Mouse (Mus musculus) MEL (cell line): ENCODE measurements at regions not wholly inside any gene's neighbourhood (a gene's known extent, or its start where the extent isn't known, plus 50 kb on each side); places are given as distances from the start of the nearest gene placed in this dataset.

Source experiments
- DNase-seq: peaks from one replicate; pipeline ENCODE4 v3.0.0; 2011; ENCODE audit warnings: low read depth, low spot score
- H3K27ac ChIP-seq: 2 replicates; pipeline ENCODE4 v1.5.1; 2012; ENCODE audit warnings: low read depth, mild to moderate bottlenecking, control low read depth, low read length, moderate library complexity; ENCODE audit not compliant: control insufficient read depth
- H3K27me3 ChIP-seq, 2 experiments: fragments of 150-350 bp in 1 of 2; sonication (generic) in 1 of 2; 2 replicates each; pipeline ENCODE4 v1.6.1; 2012; ENCODE audit warnings: low read length in 2 of 2, mild to moderate bottlenecking in 2 of 2, improper control_type of control experiment in 1 of 2, moderate library complexity in 1 of 2; ENCODE audit not compliant: insufficient read depth in 2 of 2, control insufficient read depth in 1 of 2
- H3K36me3 ChIP-seq, 2 experiments: 2 replicates each; pipeline ENCODE4 v1.6.1; 2012 to 2014; ENCODE audit warnings: low read length in 2 of 2, improper control_type of control experiment in 1 of 2, inconsistent platforms in 1 of 2, mild to moderate bottlenecking in 1 of 2; ENCODE audit not compliant: insufficient read depth in 2 of 2, control insufficient read depth in 1 of 2
- H3K4me1 ChIP-seq, 2 experiments: fragments of 150-350 bp in 1 of 2; sonication (generic) in 1 of 2; 2 replicates each; pipeline ENCODE4 v1.6.1; 2012; ENCODE audit warnings: low read length in 2 of 2, improper control_type of control experiment in 1 of 2, mild to moderate bottlenecking in 1 of 2; ENCODE audit not compliant: insufficient read depth in 2 of 2, control insufficient read depth in 1 of 2
- H3K4me3 ChIP-seq, 2 experiments: fragments of 150-350 bp in 1 of 2; sonication (generic) in 1 of 2; 2 replicates each; pipeline ENCODE4 v1.5.1; 2012; ENCODE audit warnings: low read depth in 2 of 2, low read length in 2 of 2, mild to moderate bottlenecking in 2 of 2, moderate library complexity in 2 of 2, control low read depth in 1 of 2, improper control_type of control experiment in 1 of 2; ENCODE audit not compliant: control insufficient read depth in 1 of 2, insufficient read depth in 1 of 2
- H3K79me2 ChIP-seq: 2 replicates; pipeline ENCODE4 v1.6.1; 2012; ENCODE audit warnings: mild to moderate bottlenecking, low read length, moderate library complexity; ENCODE audit not compliant: control insufficient read depth, poor library complexity, insufficient read depth
- H3K9ac ChIP-seq: 2 replicates; pipeline ENCODE4 v1.6.1; 2012; ENCODE audit warnings: low read depth, mild to moderate bottlenecking, control low read depth, low read length, moderate library complexity; ENCODE audit not compliant: control insufficient read depth, poor library complexity, severe bottlenecking
- H3K9me3 ChIP-seq: fragments of 150-350 bp; sonication (generic); replicated peaks from 2 replicates; pipeline ENCODE4 v1.6.1; 2012; ENCODE audit warnings: mild to moderate bottlenecking, low read length, improper control_type of control experiment, moderate library complexity; ENCODE audit not compliant: insufficient read depth
- BHLHE40 ChIP-seq: IDR thresholded peaks from 2 replicates; pipeline ENCODE4 v1.6.1; 2012; ENCODE audit warnings: low read depth, mild to moderate bottlenecking, inconsistent platforms, low read length, improper control_type of control experiment, borderline replicate concordance
- CHD1 ChIP-seq: IDR thresholded peaks from 2 replicates; pipeline ENCODE4 v1.6.1; 2012; ENCODE audit warnings: low read depth, mild to moderate bottlenecking, inconsistent platforms, low read length, improper control_type of control experiment
- E2F4 ChIP-seq: IDR thresholded peaks from 2 replicates; pipeline ENCODE4 v1.6.1; 2011; ENCODE audit warnings: low read depth, low read length, improper control_type of control experiment, borderline replicate concordance
- GABPA ChIP-seq: IDR thresholded peaks from 2 replicates; pipeline ENCODE4 v1.6.1; 2012; ENCODE audit warnings: low read depth, mild to moderate bottlenecking, inconsistent platforms, low read length, improper control_type of control experiment, moderate library complexity
- HCFC1 ChIP-seq: IDR thresholded peaks from 2 replicates; pipeline ENCODE4 v1.6.1; 2012; ENCODE audit warnings: low read depth, mild to moderate bottlenecking, inconsistent platforms, low read length, improper control_type of control experiment, moderate library complexity
- JUND ChIP-seq: IDR thresholded peaks from 2 replicates; pipeline ENCODE4 v1.6.1; 2011; ENCODE audit warnings: low read depth, mild to moderate bottlenecking, improper control_type of control experiment, low read length
- MAX ChIP-seq: IDR thresholded peaks from 2 replicates; pipeline ENCODE4 v1.6.1; 2011; ENCODE audit warnings: low read length, improper control_type of control experiment
- MAZ ChIP-seq: IDR thresholded peaks from 2 replicates; pipeline ENCODE4 v1.6.1; 2012; ENCODE audit warnings: low read depth, mild to moderate bottlenecking, inconsistent platforms, low read length, improper control_type of control experiment
- MXI1 ChIP-seq: IDR thresholded peaks from 2 replicates; pipeline ENCODE4 v1.6.1; 2011; ENCODE audit warnings: mild to moderate bottlenecking, low read depth, low read length, improper control_type of control experiment
- MYC ChIP-seq: IDR thresholded peaks from 2 replicates; pipeline ENCODE4 v1.6.1; 2011; ENCODE audit warnings: low read depth, mild to moderate bottlenecking, low read length, improper control_type of control experiment, moderate library complexity
- POLR2AphosphoS2 ChIP-seq: IDR thresholded peaks from 2 replicates; pipeline ENCODE4 v1.6.1; 2011; ENCODE audit warnings: low read length, improper control_type of control experiment
- RAD21 ChIP-seq: IDR thresholded peaks from 2 replicates; pipeline ENCODE4 v1.6.1; 2011; ENCODE audit warnings: mild to moderate bottlenecking, low read depth, low read length, improper control_type of control experiment
- RCOR1 ChIP-seq: IDR thresholded peaks from 2 replicates; pipeline ENCODE4 v1.6.1; 2012; ENCODE audit warnings: low read depth, mild to moderate bottlenecking, inconsistent platforms, low read length, improper control_type of control experiment
- SIN3A ChIP-seq: IDR thresholded peaks from 2 replicates; pipeline ENCODE4 v1.6.1; 2012; ENCODE audit warnings: low read length, improper control_type of control experiment, inconsistent platforms
- SMC3 ChIP-seq: IDR thresholded peaks from 2 replicates; pipeline ENCODE4 v1.6.1; 2011; ENCODE audit warnings: low read depth, low read length, improper control_type of control experiment
- TAL1 ChIP-seq: IDR thresholded peaks from 2 replicates; pipeline ENCODE4 v1.6.1; 2012; ENCODE audit warnings: mild to moderate bottlenecking, inconsistent platforms, low read length, moderate library complexity, mixed read lengths
- TBP ChIP-seq: IDR thresholded peaks from 2 replicates; pipeline ENCODE4 v1.8.0; 2011; ENCODE audit warnings: low read depth, low read length, improper control_type of control experiment
- TCF12 ChIP-seq: IDR thresholded peaks from 2 replicates; pipeline ENCODE4 v1.6.1; 2014; ENCODE audit warnings: low read depth, mild to moderate bottlenecking, inconsistent platforms, low read length, improper control_type of control experiment, moderate library complexity
- UBTF ChIP-seq: IDR thresholded peaks from 2 replicates; pipeline ENCODE4 v1.6.1; 2012; ENCODE audit warnings: low read depth, mild to moderate bottlenecking, inconsistent platforms, low read length, improper control_type of control experiment, moderate library complexity, borderline replicate concordance; ENCODE audit not compliant: insufficient read depth
- USF1 ChIP-seq: IDR thresholded peaks from 2 replicates; pipeline ENCODE4 v1.6.1; 2014; ENCODE audit warnings: low read depth, mild to moderate bottlenecking, inconsistent platforms, low read length, improper control_type of control experiment, moderate library complexity
- ZC3H11A ChIP-seq: IDR thresholded peaks from 2 replicates; pipeline ENCODE4 v1.6.1; 2012; ENCODE audit warnings: low read depth, mild to moderate bottlenecking, inconsistent platforms, low read length, improper control_type of control experiment
- ZKSCAN1 ChIP-seq: IDR thresholded peaks from 2 replicates; pipeline ENCODE4 v1.6.1; 2012; ENCODE audit warnings: low read depth, mild to moderate bottlenecking, inconsistent platforms, low read length, improper control_type of control experiment, moderate library complexity
- ZMIZ1 ChIP-seq: IDR thresholded peaks from 2 replicates; pipeline ENCODE4 v1.6.1; 2012; ENCODE audit warnings: low read depth, mild to moderate bottlenecking, inconsistent platforms, low read length, improper control_type of control experiment, moderate library complexity
- ZNF384 ChIP-seq: IDR thresholded peaks from 2 replicates; pipeline ENCODE4 v1.6.1; 2012; ENCODE audit warnings: low read depth, mild to moderate bottlenecking, inconsistent platforms, low read length, improper control_type of control experiment

DNA sequence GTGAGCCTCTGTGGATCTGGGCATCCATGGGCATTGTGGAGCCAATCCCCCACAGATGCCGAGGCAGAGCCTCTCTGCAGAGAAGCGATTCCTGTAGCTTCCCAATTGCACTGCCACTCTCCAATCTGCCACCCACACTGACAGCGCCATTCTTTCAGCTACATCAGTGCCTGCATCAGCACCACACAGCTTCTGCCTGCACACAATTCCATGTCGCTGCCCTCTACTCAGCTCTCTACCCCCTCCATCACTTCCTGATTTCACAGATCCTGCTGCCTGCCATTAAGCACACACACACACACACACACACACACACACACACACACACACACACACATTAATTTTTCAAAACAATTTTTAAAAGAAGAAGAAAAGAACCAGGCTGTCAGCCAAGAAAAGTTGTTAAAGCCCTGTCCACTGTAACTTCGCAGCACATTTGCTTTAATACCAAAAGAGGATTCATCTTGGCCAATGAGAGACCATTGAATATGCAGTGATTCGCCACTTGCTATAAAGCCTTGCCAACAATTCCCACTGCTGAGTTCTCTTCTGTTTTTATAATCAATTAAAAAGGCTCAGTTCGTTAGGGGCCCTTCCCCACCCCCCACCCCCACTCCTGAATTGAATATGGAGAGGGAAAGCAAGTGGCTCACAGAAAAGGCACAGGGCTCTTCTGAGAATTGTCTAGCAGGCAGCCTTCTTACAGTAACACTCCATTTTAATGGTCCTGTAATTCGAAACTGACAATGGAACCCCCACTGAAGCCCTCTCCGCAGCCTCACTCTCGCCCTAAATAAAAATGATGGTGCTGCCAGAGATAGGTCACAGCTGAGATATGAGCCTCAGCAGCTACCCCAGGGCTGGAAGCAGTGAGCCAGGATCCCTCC, 309.2 kb upstream of the Epha4 start:
- DNase-seq, result no peak
- Histone ChIP-seq H3K36me3 (no peaks in the 10 kb centered on the region), H3K27me3 (no peaks in the 10 kb centered on the region), H3K4me3 (no peak overlapping the region), H3K9me3 (no peaks in the 10 kb centered on the region), H3K27ac (no peak overlapping the region), H3K4me1 (no peaks in the 10 kb centered on the region), H3K9ac (no peak overlapping the region), H3K79me2 (no peaks in the 10 kb centered on the region)
- TF ChIP-seq MAX (no peak), E2F4 (no peak), USF1 (no peak), ZC3H11A (no peak), TCF12 (no peak), TBP (no peak), JUND (no peak), UBTF (no peak), POLR2AphosphoS2 (no peak), TAL1 (no peak), ZNF384 (no peak), RCOR1 (no peak), SIN3A (no peak), ZMIZ1 (no peak), HCFC1 (no peak), RAD21 (no peak)

DNA sequence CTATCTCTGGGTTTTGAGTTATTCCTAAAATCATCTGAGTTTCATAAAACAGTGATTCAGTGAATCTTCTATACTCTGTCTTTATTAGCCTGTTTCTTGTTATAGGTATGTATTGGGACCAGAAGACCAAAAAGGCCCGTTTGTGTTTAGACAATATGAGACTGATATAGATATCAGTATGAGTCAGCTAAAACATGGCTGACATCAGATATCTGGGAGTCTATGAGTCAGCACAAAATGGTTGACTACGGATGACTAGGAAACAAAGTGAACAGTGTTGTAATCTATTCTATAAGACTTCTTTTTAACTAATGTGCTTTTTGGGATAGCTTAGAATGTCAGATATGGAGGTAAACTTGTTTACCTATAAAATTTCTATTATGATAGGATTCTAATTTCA, 305.2 kb upstream of the Epha4 start:
- Histone ChIP-seq H3K4me3 (no peak overlapping the region), H3K36me3 (no peaks in the 10 kb centered on the region), H3K79me2 (no peaks in the 10 kb centered on the region), H3K4me1 (no peaks in the 10 kb centered on the region), H3K27me3 (no peaks in the 10 kb centered on the region), H3K9ac (no peak overlapping the region), H3K9me3 (no peaks in the 10 kb centered on the region), H3K27ac (no peak overlapping the region)
- no peak for DNase-seq
- TF ChIP-seq ZNF384 (no peak), TAL1 (no peak), RCOR1 (no peak), SMC3 (no peak), HCFC1 (no peak), POLR2AphosphoS2 (no peak), MXI1 (no peak), MAZ (no peak), UBTF (no peak), MYC (no peak), MAX (no peak), JUND (no peak), GABPA (no peak), CHD1 (no peak), ZKSCAN1 (no peak), BHLHE40 (no peak)
